Mouse (Mus musculus): Measurements from ENCODE around the gene Satb2. TPM values are rescaled to one million over a fixed set of nuclear protein-coding genes. Genes with fewer than 3 reads are reported as not detected.

Gene Satb2
- polyA plus RNA-seq, 1 experiment from 2014 or later: 0.90 TPM

DNA sequence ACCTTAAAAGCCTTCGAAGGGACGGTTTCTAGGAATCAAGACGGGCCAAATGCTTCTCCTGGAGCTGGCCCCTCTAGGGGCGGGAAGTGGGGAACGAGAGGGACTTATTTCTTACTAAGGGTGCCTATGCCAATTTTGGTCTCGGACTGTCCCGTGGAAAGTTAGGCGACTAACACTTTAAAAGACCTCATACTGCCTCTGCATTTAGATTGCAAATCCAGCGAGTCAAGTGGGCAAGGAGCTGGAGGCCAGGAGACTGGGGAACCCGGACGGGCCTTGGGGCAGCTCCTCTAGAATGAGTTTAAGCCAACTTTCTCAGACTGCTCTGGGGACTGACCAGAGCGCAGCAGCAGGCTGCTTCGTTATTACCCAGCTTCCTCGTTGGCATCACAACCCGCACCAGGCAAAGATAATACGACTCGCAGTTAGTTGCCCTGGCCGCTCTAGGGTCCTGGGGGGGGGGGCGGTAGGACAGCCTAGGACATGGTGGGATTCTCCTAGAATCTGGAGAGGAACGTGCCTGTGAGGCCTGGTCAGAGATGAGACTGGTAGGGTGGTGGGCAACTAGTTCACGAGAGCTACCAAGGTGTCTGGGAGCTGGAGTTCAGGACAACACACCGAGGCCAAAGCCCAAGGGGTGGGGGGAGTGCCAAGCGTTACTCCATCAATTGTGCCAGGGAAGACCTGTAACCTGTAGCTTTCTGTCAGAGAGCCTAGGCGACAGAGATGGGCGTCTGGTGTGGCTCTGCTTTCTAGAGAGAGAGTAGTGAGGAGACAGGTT is 2.2 kb downstream of the Satb2 start:
- Histone ChIP-seq H3K36me3 (ENCODE audit: control insufficient read depth, insufficient read depth, low read length) (no peaks in the 10 kb centered on the region), H3K27ac (ENCODE audit: low read depth, low read length) (no peak overlapping the region), H3K9me3 (replicated peaks; ENCODE audit: control insufficient read depth, low read length) (no peaks in the 10 kb centered on the region), H3K4me2 (peak overlapping the region; percentile 64; the same call in 1 of the 2 replicates), H3K4me1 (ENCODE audit: control insufficient read depth, insufficient read depth, low read length) (peaks cover 11% of the 10 kb centered on the region; the same call in 1 of the 2 replicates), H3K9ac (ENCODE audit: low read depth, low read length) (no peak overlapping the region), H3K27me3 (ENCODE audit: control insufficient read depth, insufficient read depth, low read length) (peaks cover 55% of the 10 kb centered on the region), H3K4me3 (ENCODE audit: low read depth, low read length) (no peak overlapping the region; the same call in 1 of the 2 replicates)
- 1% methylated on average over 25 of the region's 25 CpGs for WGBS (ENCODE audit: insufficient replicate concordance)
- ATAC-seq (replicated peaks; ENCODE audit: insufficient number of reproducible peaks, low FRiP score, low TSS enrichment): no peak

DNA sequence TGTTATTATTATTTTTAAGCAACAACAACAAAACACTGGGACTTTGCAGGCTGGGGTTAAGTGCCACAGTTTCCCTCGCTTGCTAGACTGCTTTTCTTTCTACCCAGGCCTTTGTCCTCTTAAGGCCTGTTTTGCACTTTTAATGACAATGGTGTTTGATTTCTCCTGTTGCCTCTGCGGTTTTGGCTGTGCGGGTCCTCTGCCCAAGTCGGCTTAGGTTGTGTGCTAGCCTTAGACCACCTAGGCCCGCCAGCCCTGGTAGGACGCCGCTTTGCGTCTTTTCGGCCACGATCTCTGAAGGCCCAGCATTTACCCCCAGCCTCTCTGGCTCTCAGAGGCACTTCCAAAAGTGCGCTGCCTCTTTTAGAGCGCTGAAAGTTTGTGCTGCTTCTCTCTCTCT is 2.9 kb downstream of the Satb2 start:
- no peak overlapping the region for H3K9ac ChIP-seq (ENCODE audit: low read depth, low read length)
- ATAC-seq (replicated peaks; ENCODE audit: insufficient number of reproducible peaks, low FRiP score, low TSS enrichment): no peak
- no peaks in the 10 kb centered on the region for H3K36me3 ChIP-seq (ENCODE audit: control insufficient read depth, insufficient read depth, low read length)
- no peaks in the 10 kb centered on the region for H3K9me3 ChIP-seq (replicated peaks; ENCODE audit: control insufficient read depth, low read length)
- no peak overlapping the region for H3K4me2 ChIP-seq
- peaks cover 11% of the 10 kb centered on the region; the same call in 1 of the 2 replicates for H3K4me1 ChIP-seq (ENCODE audit: control insufficient read depth, insufficient read depth, low read length)
- H3K27ac ChIP-seq (ENCODE audit: low read depth, low read length): no peak overlapping the region
- peak overlapping the region; percentile 8; the same call in 1 of the 2 replicates for H3K4me3 ChIP-seq (ENCODE audit: low read depth, low read length)
- H3K27me3 ChIP-seq (ENCODE audit: control insufficient read depth, insufficient read depth, low read length): peaks cover 54% of the 10 kb centered on the region
- 4% methylated on average over 12 of the region's 12 CpGs for WGBS (ENCODE audit: insufficient replicate concordance)

DNA sequence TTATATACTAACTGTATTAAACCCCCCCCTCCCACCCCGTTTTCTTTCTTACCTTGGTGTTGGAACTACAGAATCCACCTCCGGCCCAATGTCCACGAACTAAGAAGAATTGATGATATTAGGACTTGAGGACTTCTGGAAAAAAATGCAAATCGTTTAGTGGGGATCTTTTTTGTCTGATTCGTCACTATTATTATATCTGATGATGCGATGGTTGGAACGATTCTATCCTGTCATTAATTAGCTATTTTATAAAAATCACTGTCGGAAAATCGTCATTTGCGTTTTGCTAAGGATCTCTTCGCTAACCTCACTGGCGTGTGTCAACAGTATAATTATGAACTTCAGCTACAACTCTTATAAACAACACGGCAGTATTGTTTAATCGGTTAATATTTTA is 4.3 kb downstream of the Satb2 start:
- Histone ChIP-seq H3K27me3 (ENCODE audit: control insufficient read depth, insufficient read depth, low read length) (peaks cover 55% of the 10 kb centered on the region), H3K27ac (ENCODE audit: low read depth, low read length) (no peak overlapping the region), H3K9me3 (replicated peaks; ENCODE audit: control insufficient read depth, low read length) (no peaks in the 10 kb centered on the region), H3K4me3 (ENCODE audit: low read depth, low read length) (no peak overlapping the region), H3K4me1 (ENCODE audit: control insufficient read depth, insufficient read depth, low read length) (peaks cover 20% of the 10 kb centered on the region), H3K36me3 (ENCODE audit: control insufficient read depth, insufficient read depth, low read length) (no peaks in the 10 kb centered on the region), H3K9ac (ENCODE audit: low read depth, low read length) (no peak overlapping the region), H3K4me2 (no peak overlapping the region)
- ATAC-seq (replicated peaks; ENCODE audit: insufficient number of reproducible peaks, low FRiP score, low TSS enrichment): no peak
- WGBS (ENCODE audit: insufficient replicate concordance): 6% methylated on average over 14 of the region's 14 CpGs

DNA sequence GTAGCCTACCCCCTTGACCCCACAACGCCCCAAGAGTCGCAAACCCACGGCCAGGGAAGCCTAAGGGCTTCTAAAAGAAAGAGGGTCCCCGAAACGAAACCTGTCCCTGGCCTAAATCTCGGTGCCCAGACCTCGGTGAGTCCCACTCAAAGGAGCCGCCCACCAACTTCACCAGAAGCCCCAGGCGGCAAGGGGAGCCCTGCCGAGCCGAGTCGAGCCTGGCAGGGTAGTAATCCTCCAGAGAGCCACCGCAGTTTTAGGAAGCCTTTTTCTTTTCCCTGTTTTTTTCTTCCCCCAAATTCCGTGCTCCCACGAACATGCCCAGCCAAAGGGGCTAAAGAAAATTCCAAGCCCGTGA is 4.9 kb downstream of the Satb2 start:
- WGBS (ENCODE audit: insufficient replicate concordance): under 1% methylated on average over 16 of the region's 16 CpGs
- H3K4me3 ChIP-seq (ENCODE audit: low read depth, low read length): peak overlapping the region; percentile 65
- peak overlapping the region; percentile 73 for H3K9ac ChIP-seq (ENCODE audit: low read depth, low read length)
- H3K9me3 ChIP-seq (replicated peaks; ENCODE audit: control insufficient read depth, low read length): no peaks in the 10 kb centered on the region
- peaks cover 20% of the 10 kb centered on the region for H3K4me1 ChIP-seq (ENCODE audit: control insufficient read depth, insufficient read depth, low read length)
- no peaks in the 10 kb centered on the region for H3K36me3 ChIP-seq (ENCODE audit: control insufficient read depth, insufficient read depth, low read length)
- no peak for ATAC-seq (replicated peaks; ENCODE audit: insufficient number of reproducible peaks, low FRiP score, low TSS enrichment)
- H3K4me2 ChIP-seq: peak overlapping the region; percentile 84
- peaks cover 61% of the 10 kb centered on the region for H3K27me3 ChIP-seq (ENCODE audit: control insufficient read depth, insufficient read depth, low read length)
- no peak overlapping the region for H3K27ac ChIP-seq (ENCODE audit: low read depth, low read length)

DNA sequence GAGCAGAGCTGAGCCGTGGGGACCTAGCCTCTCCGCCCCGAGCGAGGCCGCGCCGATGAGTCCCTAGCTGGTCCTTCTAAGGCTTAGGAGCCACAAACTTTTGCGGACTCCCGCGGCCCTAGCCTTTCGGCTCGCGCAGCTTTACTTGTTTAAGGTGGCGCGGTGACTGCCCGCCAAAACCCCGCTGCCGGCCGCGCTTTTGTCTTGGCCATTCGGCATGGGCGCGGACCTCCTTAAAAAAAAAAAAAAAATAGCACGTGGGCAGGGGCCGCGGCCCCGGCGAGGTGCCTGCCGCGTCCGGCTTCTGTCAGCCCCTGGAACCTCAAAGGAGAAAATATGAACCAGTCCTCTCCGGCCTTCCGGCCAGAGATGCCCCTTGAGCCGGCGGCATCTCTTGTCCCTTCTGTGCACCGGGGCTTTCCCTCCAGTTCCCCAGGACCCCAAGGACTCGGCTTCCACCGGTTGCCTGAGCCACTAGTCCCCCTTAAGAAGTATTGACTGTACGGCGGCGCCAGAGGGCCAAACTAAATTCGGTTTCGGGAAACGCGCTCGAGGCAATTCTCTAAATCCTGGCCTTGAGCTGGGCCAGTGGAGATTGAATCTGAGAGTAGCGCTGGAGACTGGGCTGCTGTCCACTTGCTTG is 5.4 kb downstream of the Satb2 start:
- Histone ChIP-seq H3K4me3 (ENCODE audit: low read depth, low read length) (peak overlapping the region; percentile 65), H3K4me2 (peak overlapping the region; percentile 84), H3K9ac (ENCODE audit: low read depth, low read length) (peak overlapping the region; percentile 73), H3K4me1 (ENCODE audit: control insufficient read depth, insufficient read depth, low read length) (peaks cover 20% of the 10 kb centered on the region), H3K27me3 (ENCODE audit: control insufficient read depth, insufficient read depth, low read length) (peaks cover 62% of the 10 kb centered on the region), H3K36me3 (ENCODE audit: control insufficient read depth, insufficient read depth, low read length) (no peaks in the 10 kb centered on the region), H3K9me3 (replicated peaks; ENCODE audit: control insufficient read depth, low read length) (no peaks in the 10 kb centered on the region), H3K27ac (ENCODE audit: low read depth, low read length) (peak overlapping the region; percentile 60)
- peak; percentile 53 for ATAC-seq (replicated peaks; ENCODE audit: insufficient number of reproducible peaks, low FRiP score, low TSS enrichment)
- WGBS (ENCODE audit: insufficient replicate concordance): under 1% methylated on average over 47 of the region's 47 CpGs

DNA sequence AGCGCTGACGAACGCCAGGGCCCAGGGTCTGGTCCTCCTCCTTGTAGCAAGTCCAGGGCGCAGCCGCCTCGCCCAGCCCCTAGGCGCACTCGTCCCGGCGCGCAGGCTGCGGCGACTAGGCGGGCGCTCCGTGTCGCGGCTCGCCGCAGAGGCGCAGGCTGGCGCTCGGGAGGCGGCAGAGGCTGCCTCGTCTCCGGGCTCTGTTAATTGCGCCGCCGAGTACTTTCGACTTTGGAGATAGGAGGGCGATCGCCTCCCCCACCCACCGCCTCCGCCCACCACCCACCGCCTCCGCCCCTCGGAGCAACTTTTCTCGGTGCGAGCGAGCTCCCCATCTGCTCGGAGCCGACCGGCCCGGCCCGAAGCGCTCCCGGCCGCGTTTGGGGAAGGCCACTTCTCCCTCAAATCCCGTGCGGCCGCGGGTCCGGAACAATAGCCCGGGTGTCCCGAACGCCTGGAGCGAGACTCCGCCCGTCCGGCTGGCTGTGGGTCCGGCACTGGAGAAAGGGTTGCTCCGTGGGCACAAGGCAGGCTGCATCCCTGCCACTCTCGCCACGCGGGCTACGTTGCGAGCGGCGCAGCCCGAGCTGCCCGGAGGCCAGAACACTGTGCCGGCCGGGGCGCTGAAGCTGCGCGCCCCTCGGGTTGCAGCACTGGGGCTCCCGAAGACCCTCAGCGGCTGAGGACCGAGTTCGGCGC is 6.0 kb downstream of the Satb2 start:
- H3K36me3 ChIP-seq (ENCODE audit: control insufficient read depth, insufficient read depth, low read length): no peaks in the 10 kb centered on the region
- WGBS (ENCODE audit: insufficient replicate concordance): under 1% methylated on average over 77 of the region's 83 CpGs
- ATAC-seq (replicated peaks; ENCODE audit: insufficient number of reproducible peaks, low FRiP score, low TSS enrichment): peak; percentile 19; the same call in 1 of the 2 replicates
- no peaks in the 10 kb centered on the region for H3K9me3 ChIP-seq (replicated peaks; ENCODE audit: control insufficient read depth, low read length)
- H3K4me3 ChIP-seq (ENCODE audit: low read depth, low read length): peak overlapping the region; percentile 65
- peak overlapping the region; percentile 84 for H3K4me2 ChIP-seq
- peak overlapping the region; percentile 60 for H3K27ac ChIP-seq (ENCODE audit: low read depth, low read length)
- H3K4me1 ChIP-seq (ENCODE audit: control insufficient read depth, insufficient read depth, low read length): peaks cover 18% of the 10 kb centered on the region
- peak overlapping the region; percentile 73 for H3K9ac ChIP-seq (ENCODE audit: low read depth, low read length)
- peaks cover 59% of the 10 kb centered on the region for H3K27me3 ChIP-seq (ENCODE audit: control insufficient read depth, insufficient read depth, low read length)

DNA sequence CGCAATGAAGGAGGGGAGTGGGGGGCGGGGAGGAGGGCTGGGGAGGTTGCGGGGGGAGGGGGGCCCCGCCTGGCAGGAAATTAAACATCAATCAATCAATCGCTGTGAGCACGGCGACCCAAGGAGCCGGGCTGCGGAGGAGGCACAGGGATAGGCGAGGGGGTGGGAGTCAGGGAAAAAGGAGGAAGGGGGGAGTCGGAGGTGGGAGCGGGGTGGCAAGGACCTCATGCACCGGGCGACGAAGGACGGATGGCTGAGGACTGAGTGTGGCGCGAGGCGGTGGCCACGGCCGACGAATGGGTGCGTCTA is 6.6 kb downstream of the Satb2 start:
- WGBS (ENCODE audit: insufficient replicate concordance): under 1% methylated on average over 21 of the region's 23 CpGs
- Histone ChIP-seq H3K9me3 (replicated peaks; ENCODE audit: control insufficient read depth, low read length) (no peaks in the 10 kb centered on the region), H3K4me1 (ENCODE audit: control insufficient read depth, insufficient read depth, low read length) (peaks cover 17% of the 10 kb centered on the region), H3K36me3 (ENCODE audit: control insufficient read depth, insufficient read depth, low read length) (no peaks in the 10 kb centered on the region), H3K27me3 (ENCODE audit: control insufficient read depth, insufficient read depth, low read length) (peaks cover 54% of the 10 kb centered on the region), H3K27ac (ENCODE audit: low read depth, low read length) (no peak overlapping the region; the same call in 1 of the 2 replicates), H3K4me2 (peak overlapping the region; percentile 84), H3K9ac (ENCODE audit: low read depth, low read length) (peak overlapping the region; percentile 73), H3K4me3 (ENCODE audit: low read depth, low read length) (peak overlapping the region; percentile 65)
- ATAC-seq (replicated peaks; ENCODE audit: insufficient number of reproducible peaks, low FRiP score, low TSS enrichment): peak; percentile 53; the same call in 1 of the 2 replicates

DNA sequence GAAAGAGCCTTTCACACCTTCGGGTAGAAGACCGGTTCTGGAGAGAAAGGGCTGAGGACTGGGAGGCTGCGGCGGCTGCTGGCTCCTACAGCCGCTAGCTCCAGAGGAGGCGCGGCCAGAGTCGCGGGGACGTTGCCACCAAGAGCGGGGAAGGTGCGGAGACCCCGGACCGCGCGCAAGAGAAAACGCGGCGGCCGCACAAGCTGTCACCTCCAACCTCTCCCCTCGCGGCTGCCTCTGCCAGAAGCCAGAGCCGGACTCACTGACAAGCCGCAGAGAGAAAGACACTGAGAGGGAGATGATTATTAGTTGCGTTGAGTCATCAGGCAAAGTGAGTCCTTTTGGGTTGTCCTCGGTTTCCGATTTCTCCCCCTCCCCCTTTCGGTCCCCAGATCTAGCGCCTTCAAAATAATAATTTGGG is 7.0 kb downstream of the Satb2 start:
- Histone ChIP-seq H3K4me3 (ENCODE audit: low read depth, low read length) (peak overlapping the region; percentile 65), H3K27me3 (ENCODE audit: control insufficient read depth, insufficient read depth, low read length) (peaks cover 50% of the 10 kb centered on the region), H3K4me1 (ENCODE audit: control insufficient read depth, insufficient read depth, low read length) (peaks cover 16% of the 10 kb centered on the region), H3K9ac (ENCODE audit: low read depth, low read length) (peak overlapping the region; percentile 28; the same call in 1 of the 2 replicates), H3K4me2 (peak overlapping the region; percentile 84), H3K27ac (ENCODE audit: low read depth, low read length) (no peak overlapping the region), H3K9me3 (replicated peaks; ENCODE audit: control insufficient read depth, low read length) (no peaks in the 10 kb centered on the region), H3K36me3 (ENCODE audit: control insufficient read depth, insufficient read depth, low read length) (no peaks in the 10 kb centered on the region)
- ATAC-seq (replicated peaks; ENCODE audit: insufficient number of reproducible peaks, low FRiP score, low TSS enrichment): no peak
- WGBS (ENCODE audit: insufficient replicate concordance): 0% methylated on average over 29 of the region's 29 CpGs
